Mouse (Mus musculus): ENCODE measurements around the gene Ptgds. TPM values are rescaled to one million over a fixed set of nuclear protein-coding genes. Genes with fewer than 3 reads are reported as not detected.
A peak's percentile ranks its signal among the peaks of the same experiment; 100 is the strongest.

Ptgds gene
- total RNA-seq, 2 experiments from 2014 or later, result 1.7 to 9.6 TPM

DNA sequence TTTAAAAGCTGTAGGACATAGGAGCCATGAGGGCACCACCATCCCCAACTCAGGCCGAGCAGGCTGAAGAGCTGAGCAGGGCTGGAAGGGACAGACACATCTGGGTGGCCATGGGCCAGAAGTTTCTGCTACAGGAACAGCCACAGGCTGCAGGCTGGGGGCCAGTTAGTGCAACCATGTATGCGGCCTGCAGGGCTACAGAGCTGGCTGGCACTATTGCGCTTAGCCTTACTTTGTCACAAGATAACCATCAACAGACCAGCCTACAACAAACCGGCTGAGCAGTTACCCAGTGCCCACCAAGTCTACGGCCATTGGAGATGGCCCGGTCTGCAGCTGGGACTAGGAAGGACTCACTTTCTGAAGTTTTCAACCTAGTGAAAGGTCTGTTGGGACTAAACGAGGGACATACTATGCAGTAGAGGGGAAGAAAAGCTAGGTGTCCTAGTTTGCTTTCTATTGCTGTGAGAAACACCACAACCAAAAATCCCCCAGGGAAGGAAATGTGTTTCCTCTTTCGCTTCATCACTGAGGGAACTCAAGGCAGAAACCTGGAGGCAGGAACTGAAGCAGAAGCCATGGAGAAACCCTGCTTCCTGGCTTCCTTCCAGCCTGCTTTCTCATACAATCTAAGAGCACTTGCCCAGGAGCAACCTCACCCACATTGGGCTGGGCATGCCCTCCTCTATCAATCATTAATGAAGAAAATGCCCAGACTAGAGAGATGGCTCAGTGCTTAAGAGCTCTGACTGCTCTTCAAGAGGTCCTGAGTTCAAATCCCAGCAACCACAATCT lies 18.8 kb downstream of the Ptgds start:
- no peak for DNase-seq

DNA sequence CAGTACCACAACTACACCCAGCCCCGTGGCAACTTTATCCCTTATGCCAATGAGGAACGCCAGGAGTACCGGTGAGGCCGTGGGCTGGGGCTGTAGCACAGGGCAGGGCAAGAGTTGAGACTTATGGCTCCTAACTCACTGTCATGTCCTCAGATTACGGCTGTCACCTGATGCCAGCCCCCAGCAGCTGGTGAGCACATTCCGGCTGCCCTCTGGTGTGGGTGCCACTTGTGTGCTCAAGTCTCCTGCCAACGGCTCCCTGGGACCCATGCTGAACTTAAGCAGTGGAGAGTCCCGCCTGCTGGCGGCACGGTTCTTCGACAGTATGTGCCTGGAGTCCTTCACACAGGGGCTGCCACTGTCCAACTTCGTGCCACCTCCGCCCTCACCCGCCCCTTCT lies 27.2 kb downstream of the Ptgds start:
- DNase-seq, result no peak

DNA sequence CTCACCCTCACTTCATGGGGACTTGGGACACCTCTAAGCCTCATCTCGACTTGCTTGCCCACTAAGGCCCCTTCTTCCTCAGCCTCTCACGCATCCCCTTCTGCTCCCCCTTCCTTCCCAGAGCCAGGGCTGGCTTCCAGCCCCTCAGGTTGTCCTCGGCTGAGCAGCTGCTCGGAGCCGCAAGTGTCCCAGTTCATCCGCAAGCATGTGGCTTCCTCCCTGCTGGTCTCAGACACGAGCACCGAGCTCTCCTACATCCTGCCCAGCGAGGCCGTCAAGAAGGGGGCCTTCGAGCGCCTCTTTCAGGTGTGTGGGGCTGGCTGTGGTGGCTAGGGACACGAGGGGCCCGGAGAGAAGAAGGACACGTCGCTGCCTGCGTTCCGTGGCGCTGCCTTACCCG lies 28.8 kb downstream of the Ptgds start:
- no peak for DNase-seq

DNA sequence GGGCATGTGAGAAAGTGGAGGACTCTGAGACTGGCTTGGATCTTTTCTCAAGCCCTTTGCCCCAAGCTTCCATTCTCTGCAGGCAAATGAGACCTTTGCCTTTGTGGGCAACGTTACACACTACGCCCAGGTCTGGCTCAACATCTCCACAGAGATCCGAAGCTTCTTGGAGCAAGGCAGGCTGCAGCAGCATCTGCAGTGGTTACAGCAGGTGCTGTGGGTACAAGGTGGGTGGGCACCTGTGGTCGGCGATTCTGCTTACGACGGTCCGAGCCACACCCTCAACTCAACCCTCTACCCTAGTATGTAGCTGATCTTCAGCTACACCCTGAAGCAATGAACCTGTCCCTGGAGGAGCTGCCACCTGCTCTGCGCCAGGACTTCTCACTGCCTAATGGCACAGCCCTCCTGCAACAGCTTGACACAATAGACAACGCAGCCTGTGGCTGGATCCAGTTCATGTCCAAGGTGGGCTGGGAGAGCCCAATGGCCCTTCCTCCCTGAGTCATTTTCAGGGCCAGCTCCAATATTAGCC lies 33.5 kb downstream of the Ptgds start:
- no peak for DNase-seq

DNA sequence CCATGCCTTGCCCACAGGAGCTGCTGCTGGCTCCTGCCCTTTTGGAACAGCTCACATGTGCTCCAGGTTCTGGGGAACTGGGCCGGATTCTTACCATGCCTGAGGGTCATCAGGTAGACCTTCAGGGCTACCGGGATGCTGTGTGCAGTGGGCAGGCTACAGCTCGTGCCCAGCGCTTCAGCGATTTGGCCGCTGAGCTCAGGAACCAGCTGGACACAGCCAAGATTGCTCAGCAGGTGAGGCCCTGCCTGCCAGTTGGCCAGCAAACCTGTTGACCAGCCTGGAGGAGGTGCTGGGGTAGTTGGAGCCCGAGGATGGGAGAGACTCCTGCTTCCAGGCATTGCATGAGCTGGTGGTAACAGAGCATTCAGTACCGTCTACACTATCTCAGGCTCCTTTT lies 35.6 kb downstream of the Ptgds start:
- DNase-seq, result no peak

DNA sequence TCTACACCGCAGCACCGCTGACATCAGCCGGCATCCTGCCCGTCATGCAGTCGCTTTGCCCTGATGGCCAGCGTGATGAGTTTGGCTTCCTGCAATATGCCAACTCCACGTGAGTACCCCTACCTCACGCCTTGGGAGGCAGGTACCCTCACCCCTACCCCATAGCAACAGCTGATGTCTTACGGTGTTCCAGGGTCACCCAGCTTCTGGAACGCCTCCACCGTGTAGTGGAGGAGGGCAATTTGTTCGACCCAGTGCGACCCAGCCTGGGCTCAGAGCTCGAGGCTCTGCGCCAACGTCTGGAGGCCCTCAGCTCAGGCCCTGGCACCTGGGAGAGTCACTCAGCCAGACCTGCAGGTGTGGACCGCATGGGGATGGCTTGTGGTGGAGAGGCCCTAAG lies 36.7 kb downstream of the Ptgds start:
- no peak for DNase-seq

DNA sequence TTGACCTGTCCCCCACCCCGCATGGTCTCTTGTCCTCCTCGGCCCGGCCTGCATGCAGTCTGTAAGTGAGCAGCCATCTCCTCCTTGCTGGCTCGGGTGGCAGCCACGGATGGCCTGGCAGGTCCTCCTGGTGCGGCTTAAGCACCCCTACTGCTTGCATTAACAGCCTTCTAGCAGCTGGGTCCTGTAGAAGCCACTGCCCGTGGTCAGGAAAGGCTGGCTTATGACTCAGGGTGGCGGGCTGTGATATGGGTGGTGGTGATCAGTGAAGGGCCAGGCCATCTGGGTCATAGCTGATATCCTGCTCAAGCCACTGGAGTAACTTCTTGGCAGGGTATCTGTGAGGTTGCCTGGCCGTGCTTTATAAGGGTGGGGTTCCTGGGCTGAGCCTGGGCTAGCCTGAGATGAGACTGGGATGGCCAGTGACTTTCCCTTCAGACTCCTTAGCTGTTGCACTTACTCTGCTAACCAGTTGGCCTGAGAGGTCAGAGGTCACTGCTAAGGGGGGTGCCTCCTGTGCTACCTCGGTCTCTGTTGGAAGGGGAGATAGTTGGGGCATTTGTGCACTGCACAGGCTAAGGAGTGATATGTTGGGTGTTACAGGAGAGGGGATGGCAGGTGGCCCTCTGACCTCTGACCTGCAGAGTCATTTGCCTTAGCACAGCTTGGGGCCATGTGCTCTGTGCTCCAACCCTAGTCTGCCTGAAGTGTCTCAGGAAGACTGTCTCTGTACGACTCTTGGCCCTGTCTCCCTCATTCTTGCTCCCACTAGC lies 37.3 kb downstream of the Ptgds start:
- DNase-seq, result no peak

DNA sequence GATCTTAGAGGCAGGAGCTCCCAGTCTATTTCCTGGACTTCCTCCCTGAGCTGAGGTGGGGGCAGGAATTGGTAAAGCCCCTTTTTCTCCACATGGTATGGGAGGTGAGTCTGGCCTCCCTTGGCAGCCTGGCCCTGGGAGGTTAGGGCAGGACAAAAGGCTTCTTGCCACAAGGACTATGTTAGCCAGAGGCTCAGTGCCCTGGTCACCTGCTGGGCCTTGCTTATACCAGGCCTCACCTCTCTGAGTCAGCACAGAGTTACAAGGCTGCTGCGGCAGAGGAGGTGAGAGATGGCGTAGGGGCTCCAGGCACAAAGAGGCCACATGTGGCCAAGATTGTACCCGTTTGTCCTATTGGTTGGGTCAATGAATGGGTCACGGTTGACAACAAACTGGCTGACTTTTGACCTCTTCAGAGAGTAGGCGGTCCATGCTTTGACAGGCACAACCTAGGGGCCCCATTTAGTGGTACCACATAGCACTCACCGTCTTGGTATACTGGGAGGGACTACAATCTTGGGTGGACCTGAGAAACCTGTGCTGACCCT lies 38.5 kb downstream of the Ptgds start:
- DNase-seq, result no peak

DNA sequence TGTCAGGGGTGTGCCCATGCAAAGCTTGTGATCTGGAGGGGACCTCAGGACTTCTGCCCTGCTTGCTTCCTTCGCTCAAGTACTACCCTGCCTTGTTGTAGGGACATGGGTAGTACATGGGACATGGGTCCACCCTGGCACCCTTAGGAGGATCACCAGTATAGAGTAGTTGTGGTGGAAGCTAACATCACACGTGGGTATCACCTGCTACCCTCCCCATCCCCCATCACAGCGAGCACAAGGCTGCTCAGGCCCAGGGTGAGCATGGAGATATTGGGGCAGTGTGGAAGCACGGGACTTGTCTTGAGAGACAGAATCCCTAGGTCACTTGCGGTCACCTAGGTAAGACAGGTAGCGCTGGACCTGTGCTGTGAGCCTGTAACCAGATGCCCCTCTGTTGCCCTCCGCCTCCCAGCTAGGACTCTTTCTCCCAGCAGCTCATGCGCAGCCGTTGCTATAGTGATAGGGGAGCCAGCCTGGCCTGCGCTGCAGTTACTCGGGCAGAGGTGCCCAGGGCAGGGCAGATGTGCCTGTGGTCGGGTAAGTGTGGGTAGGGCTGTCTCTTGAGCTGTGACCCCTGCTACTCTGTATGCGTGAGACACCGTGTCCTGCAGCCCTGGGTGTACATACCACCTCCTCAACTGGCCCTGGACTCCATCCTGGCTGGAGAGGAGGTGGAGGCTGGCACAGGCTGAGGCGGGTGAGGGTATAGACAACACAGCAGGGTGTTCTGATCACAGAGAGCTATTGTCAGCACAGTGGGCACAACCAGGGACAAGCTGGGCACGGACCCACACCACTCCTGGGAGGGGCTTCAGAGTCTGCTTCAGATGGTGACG lies 39.2 kb downstream of the Ptgds start:
- DNase-seq, result no peak

DNA sequence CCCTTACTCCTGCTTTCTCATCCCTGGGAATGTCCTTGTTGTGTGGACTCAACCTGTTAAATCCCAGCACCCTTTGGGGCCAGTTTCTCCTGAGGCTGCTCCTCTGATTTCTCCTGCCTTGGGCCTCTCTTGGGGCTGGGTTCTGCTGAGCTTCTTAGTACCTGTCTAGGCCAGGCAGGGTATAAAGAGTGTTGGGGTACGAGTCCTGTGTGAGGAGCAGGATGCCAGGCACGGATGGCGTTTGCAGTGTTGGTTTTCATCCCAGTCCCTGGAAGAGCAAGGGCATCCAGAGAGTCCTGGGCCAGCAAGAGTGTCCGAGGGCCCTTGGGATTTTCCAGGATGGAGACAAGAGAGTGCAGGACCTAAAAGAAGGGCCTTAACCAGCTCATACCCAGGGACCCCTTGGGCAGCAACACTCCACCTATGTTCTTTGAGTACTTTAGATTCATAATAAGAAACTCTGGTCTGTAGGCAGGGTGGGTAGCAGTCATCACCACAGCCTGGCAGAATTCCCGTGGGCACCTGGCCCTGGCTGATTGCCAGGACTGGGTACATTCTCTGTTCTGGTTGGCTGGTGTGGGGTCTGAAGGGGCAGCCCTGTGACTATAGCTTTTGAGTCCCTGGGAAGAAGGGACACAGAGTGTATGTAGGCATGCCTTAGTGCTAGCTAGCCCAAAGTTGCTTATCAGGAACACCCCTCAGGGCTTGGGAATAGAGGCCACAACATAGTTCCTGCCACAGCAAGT lies 40.2 kb downstream of the Ptgds start:
- no peak for DNase-seq

DNA sequence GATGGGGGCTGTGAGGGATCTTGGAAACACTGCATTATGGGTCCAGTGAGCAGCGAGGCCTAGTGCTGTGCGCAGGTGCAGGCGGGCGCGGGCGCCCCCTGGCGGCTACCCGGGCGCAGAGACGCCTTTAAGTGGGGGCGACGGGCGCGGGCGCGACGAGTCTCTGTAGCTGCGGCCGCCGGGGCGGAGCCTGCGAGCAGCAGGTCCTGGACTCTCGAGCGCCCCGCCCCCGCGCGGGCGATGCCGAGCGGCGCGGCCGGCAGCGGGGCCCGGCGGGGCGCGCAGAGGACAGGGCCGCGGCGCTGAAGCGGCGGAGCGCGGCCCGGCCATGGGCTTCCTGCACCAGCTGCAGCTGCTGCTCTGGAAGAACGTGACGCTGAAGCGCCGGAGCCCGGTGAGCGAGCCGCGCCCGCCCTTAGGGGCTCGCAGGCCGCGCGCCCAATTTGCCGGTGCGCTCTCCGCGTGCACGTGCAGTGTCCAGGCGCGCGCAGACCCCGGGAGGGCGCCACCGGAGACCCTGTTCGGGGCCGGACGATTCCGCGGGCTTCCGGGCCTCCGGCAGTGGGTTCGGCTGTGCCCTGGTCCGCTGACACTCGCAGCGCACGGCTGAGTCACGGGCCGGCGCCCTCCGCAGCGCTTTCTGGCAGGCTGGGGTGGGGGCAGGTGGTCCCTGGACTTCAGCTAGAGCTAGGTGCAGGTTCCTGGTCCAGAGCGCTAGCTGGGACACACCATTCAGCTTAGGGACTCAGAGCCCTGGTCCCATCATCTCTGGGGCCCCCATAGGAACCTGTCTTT lies 41.2 kb downstream of the Ptgds start, which contains the start of gene Abca2:
Gene Abca2, plus strand, starts transcription at position 262 of the 795 bp plus-strand sequence.
- peak; percentile 96 for DNase-seq

DNA sequence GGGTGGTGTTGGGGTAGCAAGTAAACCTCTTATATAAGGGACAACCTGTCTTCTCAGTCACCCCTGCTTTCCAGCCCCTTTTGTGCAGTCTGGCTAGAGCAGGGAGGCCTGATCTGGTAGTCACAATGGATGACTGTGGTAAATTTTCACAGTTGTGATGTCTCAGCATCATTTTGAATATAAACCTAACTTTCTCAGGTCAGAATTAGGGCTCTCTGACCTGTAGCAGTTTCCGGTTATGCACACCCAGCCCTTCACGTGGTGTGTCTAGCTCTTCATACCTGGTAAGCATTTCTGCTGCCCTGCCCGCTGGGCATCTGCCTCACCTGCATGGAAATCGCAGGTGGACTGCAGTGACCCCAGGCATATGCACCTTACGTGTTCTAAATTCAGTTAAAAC lies 42.6 kb downstream of the Ptgds start:
- DNase-seq, result no peak

DNA sequence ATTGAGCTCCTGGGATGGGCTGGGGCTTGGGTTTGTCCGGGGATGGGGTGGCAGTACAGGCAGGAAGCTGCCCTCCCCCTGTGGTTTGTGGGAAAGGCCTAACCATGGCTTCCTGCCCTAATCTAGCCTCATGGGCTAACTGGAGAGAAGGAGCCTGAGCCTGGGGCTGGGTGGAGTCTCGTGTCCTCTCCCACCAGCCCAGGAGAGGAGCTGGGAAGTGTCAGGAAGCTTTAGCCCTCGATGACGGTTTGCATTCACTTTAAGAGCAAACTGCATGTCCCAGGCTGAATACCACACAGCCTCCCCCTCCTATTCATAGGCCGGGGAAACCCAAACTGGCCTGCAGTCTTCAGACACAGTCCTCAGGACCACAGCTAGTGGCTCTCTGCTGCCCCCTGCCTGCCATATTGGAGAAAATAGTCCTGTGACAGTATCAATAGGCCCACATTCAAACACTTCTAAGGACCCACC lies 43.1 kb downstream of the Ptgds start:
- peak; percentile 74 for DNase-seq

DNA sequence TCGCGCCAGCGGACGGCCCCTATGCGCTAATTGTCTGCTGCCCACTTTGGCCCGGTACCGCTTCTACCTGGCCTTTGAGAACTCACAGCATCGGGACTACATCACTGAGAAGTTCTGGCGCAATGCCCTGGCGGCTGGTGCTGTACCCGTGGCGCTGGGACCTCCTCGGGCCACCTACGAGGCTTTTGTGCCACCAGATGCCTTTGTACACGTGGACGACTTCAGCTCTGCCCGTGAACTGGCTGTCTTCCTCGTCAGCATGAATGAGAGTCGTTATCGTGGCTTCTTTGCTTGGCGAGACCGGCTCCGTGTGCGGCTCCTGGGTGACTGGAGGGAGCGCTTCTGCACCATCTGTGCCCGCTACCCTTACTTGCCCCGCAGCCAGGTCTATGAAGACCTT lies 44.4 kb downstream of the Ptgds start:
- no peak for DNase-seq

DNA sequence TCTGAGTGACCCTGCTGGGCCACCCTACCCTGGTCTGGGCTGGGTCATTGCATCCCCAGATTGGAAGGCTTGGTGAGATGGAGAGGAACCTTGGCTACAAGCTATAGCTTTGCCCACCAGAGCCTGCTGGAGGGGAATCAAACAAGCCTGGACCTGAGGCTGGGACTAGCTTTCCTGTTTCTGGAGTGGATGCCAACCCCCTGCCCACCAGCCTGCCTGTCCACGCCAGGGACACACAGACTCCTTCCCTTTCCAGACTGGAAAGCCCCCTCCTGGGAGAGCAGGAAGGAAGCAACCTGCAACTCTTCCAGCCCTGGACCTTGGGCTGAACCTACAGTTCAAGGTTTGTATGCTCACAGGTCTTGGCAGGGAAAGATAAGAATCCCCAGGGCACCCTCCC lies 46.2 kb downstream of the Ptgds start:
- DNase-seq, result no peak

DNA sequence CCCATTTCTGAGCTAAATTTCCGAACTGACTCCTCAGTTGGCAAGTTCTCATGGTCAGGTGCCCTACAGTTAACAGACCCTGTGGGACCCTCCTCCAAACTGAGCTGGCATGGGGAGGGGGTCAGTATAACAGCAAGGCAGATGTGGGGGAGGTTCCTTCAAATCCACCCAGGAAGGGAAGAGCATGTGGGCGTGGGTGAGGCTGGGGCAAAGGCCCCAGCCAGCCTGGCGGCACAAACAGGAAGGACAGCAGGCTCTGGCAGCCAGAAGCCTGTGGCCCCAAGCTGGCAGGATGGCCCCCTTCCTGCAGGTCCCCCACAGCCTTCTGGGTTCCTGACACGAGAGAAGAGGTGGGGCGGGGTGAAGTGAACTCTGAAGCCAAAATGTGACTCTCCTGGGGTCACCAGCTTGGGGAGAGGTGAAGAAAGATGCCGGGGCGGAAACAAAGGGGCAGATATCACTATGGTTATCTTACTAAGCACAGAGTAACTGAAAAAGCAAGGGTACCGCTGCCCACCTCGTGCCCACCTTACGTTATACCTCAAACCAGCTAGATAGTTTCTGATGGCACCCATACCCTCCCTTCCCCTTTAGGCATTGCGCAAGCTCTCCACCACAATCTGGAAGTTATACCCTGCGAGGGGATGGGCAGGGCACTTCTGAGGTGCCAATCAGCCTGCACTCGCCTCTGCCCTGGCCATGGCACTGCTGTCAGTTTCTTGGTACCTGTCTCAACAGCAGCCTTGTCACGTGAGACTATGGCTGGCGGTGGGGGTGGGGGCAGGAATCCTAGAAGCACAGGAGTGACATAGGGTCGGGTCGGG lies 47.0 kb downstream of the Ptgds start, which contains the start of gene Fut7:
Gene Fut7, plus strand, starts transcription at position 681 of the 824 bp plus-strand sequence.
- no peak for DNase-seq

DNA sequence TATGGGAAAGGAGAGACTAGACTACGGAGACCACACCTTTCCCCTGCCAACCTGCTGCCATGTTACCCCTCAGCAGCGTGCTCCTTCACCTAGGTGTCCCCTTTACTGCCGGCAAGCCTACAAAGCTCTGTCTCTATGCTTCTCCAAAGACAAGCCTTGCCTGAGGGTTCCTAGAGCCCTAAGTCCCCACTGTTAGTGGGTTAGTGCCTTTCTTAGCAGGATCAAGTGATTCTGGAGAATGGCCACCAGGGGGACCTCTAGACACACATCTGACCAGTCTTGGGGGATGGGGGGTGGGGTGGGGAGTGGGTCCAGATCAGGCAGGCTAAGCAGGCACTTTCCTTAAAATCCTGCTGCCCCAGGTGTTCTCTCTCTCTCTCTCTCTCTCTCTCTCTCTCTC lies 48.0 kb downstream of the Ptgds start:
- DNase-seq, result no peak

DNA sequence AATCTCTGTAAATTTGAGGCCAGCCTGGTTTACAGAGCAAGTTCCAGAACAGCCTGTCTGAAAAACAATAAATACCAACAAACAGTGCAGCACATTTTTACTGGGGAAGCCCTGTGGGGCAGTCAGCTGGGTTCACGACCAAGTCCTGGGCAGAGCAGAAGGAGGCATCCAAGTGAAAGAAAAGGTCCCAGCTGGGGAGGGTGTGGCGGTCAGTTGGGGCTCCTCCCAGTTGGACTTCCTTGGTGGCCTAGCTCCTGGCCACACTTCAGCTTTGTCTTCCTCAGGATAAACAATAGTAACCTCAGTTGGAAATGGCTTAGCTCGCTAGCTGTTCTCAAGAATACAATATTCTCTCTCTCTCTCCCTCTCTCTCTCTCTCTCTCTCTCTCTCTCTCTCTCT lies 52.4 kb downstream of the Ptgds start:
- no peak for DNase-seq
